Mouse (Mus musculus): ENCODE measurements around the gene Vegfd.

DNA sequence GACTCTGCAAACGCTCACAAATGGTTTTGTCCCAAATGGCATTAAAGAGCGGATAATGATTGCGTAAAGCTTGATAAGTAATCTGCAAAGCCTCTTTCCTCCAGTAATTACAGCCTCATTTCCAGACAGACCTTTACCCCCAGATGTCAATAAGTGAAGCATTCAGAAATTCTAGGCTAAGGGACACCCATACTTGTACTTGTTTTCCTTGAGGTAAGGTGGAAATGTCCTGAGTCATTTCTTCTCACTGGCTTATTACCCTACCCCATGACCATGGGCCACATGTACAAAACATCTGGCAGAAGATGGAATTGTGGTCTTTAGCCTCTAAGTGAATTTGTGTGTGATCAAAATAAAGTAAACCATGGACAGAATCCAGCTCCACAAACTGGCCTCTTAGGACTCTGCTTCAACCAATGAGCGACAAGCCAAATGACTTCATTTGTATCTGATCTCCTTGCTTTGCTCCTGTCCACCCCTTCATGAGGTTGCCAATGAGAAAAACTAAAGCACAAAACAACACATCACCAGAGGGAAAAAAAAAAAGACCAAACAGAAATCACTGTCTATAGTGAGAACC lies 27.7 kb upstream of the Vegfd start:
- TF ChIP-seq POLR2A (IDR thresholded peaks at IDR 0.05; ENCODE audit: low read depth, low read length) (no peak), CTCF (IDR thresholded peaks at IDR 0.05; ENCODE audit: extremely low read depth, insufficient read depth, insufficient read length, insufficient replicate concordance) (no peak)

All from spleen, adult 2 months (tissue).